Mouse (Mus musculus): ENCODE results near the gene Gjd3. TPM values are rescaled to one million over a fixed set of nuclear protein-coding genes. Genes with fewer than 3 reads are reported as not detected.

Gjd3 gene
- polyA plus RNA-seq, 1 experiment, result 0.05 TPM

DNA sequence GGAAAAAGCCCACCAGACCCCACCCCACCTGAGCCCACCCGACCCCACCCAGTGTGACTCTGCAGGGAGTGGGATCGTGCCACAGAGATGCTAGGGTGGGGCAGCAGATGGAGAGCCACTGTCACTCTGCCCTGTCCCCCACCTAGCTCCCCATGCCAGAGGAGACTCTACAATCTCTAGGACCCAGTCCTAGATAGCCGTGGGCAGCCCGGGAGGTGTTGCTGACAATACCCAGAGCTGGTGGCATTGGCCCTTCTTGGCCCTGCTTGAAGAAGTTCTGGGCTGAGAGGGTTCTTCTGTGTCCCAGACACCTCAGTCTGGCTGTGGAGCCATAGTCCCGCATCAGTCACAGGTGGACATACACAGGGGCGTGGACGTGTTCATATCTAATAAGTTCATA, 2.7 kb upstream of the Gjd3 start:
- Histone ChIP-seq H3K79me2 (ENCODE audit: control insufficient read depth, insufficient read depth) (no peaks in the 10 kb centered on the region), H3K27me3 (ENCODE audit: control insufficient read depth, insufficient read depth, insufficient read length) (peaks cover 20% of the 10 kb centered on the region), H3ac (ENCODE audit: control insufficient read depth, insufficient read length) (no peak overlapping the region), H3K36me3 (ENCODE audit: control insufficient read depth, insufficient read depth) (no peaks in the 10 kb centered on the region), H3K4me3 (no peak overlapping the region), H3K4me2 (ENCODE audit: low read depth) (no peak overlapping the region)
- TF ChIP-seq E2F4 (IDR thresholded peaks at IDR 0.05; ENCODE audit: insufficient read depth) (no peak), SRF (IDR thresholded peaks at IDR 0.05; ENCODE audit: control insufficient read depth, insufficient read length, low read depth) (no peak), MYOG (IDR thresholded peaks at IDR 0.05; ENCODE audit: control insufficient read depth in 1 of 3, insufficient read depth in 1 of 3, insufficient read length in 2 of 3, low read depth in 2 of 3) (no peak), POLR2AphosphoS2 (IDR thresholded peaks at IDR 0.05; ENCODE audit: insufficient read length, low read depth) (no peak), POLR2A (IDR thresholded peaks at IDR 0.05; ENCODE audit: insufficient read length, low read depth) (no peak), USF1 (IDR thresholded peaks at IDR 0.05; ENCODE audit: low read depth) (no peak), MYOD1 (IDR thresholded peaks at IDR 0.05; ENCODE audit: control insufficient read depth in 1 of 3, insufficient read length in 2 of 3, low read depth in 2 of 3) (no peak), CEBPB (IDR thresholded peaks at IDR 0.05; ENCODE audit: insufficient read depth, poor library complexity, severe bottlenecking) (no peak), MAX (IDR thresholded peaks at IDR 0.05; ENCODE audit: low read depth) (no peak), REST (IDR thresholded peaks at IDR 0.05; ENCODE audit: insufficient read depth, insufficient read length) (no peak), TCF12 (IDR thresholded peaks at IDR 0.05; ENCODE audit: insufficient read depth, poor library complexity, severe bottlenecking) (no peak), TCF3 (IDR thresholded peaks at IDR 0.05; ENCODE audit: insufficient read length, low read depth) (no peak)

- Histone ChIP-seq H3K4me2 (ENCODE audit: low read depth) (no peak overlapping the region), H3K36me3 (ENCODE audit: control insufficient read depth, insufficient read depth) (no peaks in the 10 kb centered on the region), H3ac (ENCODE audit: control insufficient read depth, insufficient read length) (no peak overlapping the region), H3K79me2 (ENCODE audit: control insufficient read depth, insufficient read depth) (no peaks in the 10 kb centered on the region), H3K4me3 (no peak overlapping the region), H3K27me3 (ENCODE audit: control insufficient read depth, insufficient read depth, insufficient read length) (peaks cover 20% of the 10 kb centered on the region)
- TF ChIP-seq POLR2AphosphoS2 (IDR thresholded peaks at IDR 0.05; ENCODE audit: insufficient read length, low read depth) (no peak), MAX (IDR thresholded peaks at IDR 0.05; ENCODE audit: low read depth) (no peak)
Observed at GRCm38 (mm10) chr11:98983551-98983950, 735 bp upstream of the Gjd3 start.

DNA sequence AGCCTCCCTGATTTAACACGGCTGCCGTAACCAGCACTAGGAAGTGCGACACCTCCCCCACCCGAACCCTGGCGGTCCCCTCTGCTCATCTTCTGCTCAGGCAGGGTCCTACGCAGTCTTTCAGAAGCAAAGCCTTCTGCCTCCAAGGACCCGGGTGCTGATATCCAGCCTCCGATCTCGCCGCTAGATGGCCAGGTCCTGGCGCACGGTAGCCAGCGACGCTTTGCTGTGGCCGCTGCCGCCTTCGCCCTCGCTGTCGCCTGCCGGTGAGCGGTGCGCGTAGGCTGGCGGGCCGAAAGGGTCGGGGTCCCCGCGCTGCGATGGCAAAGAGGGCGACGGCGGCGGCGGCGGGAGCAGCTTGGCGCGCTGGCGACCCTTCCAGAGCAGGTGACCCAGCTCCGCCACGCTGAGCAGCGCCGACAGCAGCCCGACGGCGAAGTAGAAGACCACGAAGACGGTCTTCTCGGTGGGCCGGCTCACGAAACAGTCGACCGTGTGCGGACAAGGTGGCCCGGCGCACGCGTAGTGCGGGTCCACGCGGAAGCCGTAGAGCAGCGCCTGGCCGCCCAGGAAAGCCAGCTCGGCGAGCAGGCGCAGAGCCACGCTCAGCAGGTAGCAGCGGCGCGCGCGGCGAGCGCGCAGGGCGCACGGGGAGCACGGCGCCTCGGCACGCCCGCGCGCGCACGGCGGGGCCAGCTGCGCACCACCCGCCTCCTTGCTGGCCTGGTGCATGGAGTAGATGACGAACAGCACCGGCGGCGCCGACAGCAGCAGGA, 631 bp downstream of the Gjd3 start:
- H3K27me3 ChIP-seq (ENCODE audit: control insufficient read depth, insufficient read depth, insufficient read length), result peaks cover 20% of the 10 kb centered on the region
- H3K36me3 ChIP-seq (ENCODE audit: control insufficient read depth, insufficient read depth), result no peaks in the 10 kb centered on the region
- H3K4me2 ChIP-seq (ENCODE audit: low read depth), result peak overlapping the region; percentile 78
- H3K79me2 ChIP-seq (ENCODE audit: control insufficient read depth, insufficient read depth), result no peaks in the 10 kb centered on the region
- TF ChIP-seq MYOD1 (IDR thresholded peaks at IDR 0.05; ENCODE audit: control insufficient read depth in 1 of 3, insufficient read length in 2 of 3, low read depth in 2 of 3) (peak in 1 of 3 experiments; percentile 53), SRF (IDR thresholded peaks at IDR 0.05; ENCODE audit: control insufficient read depth, insufficient read length, low read depth) (no peak), MYOG (IDR thresholded peaks at IDR 0.05; ENCODE audit: control insufficient read depth in 1 of 3, insufficient read depth in 1 of 3, insufficient read length in 2 of 3, low read depth in 2 of 3) (peak in 2 of 3 experiments; percentile 10 to 38)
- H3K4me3 ChIP-seq, result no peak overlapping the region
- H3ac ChIP-seq (ENCODE audit: control insufficient read depth, insufficient read length), result peak overlapping the region; percentile 4

DNA sequence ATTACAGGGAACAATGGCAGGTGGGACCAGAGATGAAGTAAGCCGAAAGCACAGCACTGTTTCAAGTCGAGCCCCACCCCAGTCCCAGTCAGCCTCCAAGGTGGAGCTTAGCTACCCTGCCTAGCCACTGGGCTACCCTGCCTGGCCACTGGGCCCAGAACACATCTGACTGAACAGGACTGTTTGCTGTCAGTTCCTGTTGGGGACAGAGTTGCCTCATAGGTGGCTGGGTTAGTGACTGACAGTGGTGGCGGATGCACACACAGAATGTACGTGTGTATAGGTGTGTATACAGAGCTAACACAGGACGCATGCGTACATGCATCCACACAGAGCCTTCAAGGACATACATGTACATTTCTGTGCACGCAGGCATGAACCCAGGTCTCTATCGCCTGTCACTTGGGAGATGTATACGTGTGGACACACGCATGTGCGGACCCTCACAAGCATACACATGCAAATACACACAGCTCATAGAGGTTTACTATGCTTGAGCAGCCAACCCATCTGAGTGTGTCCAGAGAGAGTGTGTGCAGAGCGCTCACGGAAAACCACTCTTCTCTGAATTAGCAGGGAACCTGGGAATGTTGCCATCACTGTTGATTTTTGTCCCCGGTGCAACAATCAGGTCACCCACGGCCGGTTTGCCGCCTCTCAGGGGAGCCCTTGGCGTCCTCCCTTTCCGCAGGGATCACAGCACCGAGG, 1.4 kb downstream of the Gjd3 start:
- Histone ChIP-seq H3K79me2 (ENCODE audit: control insufficient read depth, insufficient read depth) (no peaks in the 10 kb centered on the region), H3K36me3 (ENCODE audit: control insufficient read depth, insufficient read depth) (no peaks in the 10 kb centered on the region), H3K4me3 (no peak overlapping the region), H3K4me2 (ENCODE audit: low read depth) (peak overlapping the region; percentile 78), H3K27me3 (ENCODE audit: control insufficient read depth, insufficient read depth, insufficient read length) (peaks cover 20% of the 10 kb centered on the region), H3ac (ENCODE audit: control insufficient read depth, insufficient read length) (no peak overlapping the region)
- TF ChIP-seq USF1 (IDR thresholded peaks at IDR 0.05; ENCODE audit: low read depth), result no peak
- TF ChIP-seq POLR2A (IDR thresholded peaks at IDR 0.05; ENCODE audit: insufficient read length, low read depth), result no peak
- no peak for TF ChIP-seq MAX (IDR thresholded peaks at IDR 0.05; ENCODE audit: low read depth)
- TF ChIP-seq MYOD1 (IDR thresholded peaks at IDR 0.05; ENCODE audit: control insufficient read depth in 1 of 3, insufficient read length in 2 of 3, low read depth in 2 of 3), result no peak
- TF ChIP-seq TCF12 (IDR thresholded peaks at IDR 0.05; ENCODE audit: insufficient read depth, poor library complexity, severe bottlenecking), result no peak
- TF ChIP-seq SRF (IDR thresholded peaks at IDR 0.05; ENCODE audit: control insufficient read depth, insufficient read length, low read depth), result no peak
- no peak for TF ChIP-seq MYOG (IDR thresholded peaks at IDR 0.05; ENCODE audit: control insufficient read depth in 1 of 3, insufficient read depth in 1 of 3, insufficient read length in 2 of 3, low read depth in 2 of 3)
- no peak for TF ChIP-seq POLR2AphosphoS2 (IDR thresholded peaks at IDR 0.05; ENCODE audit: insufficient read length, low read depth)
- TF ChIP-seq REST (IDR thresholded peaks at IDR 0.05; ENCODE audit: insufficient read depth, insufficient read length), result no peak
- TF ChIP-seq CEBPB (IDR thresholded peaks at IDR 0.05; ENCODE audit: insufficient read depth, poor library complexity, severe bottlenecking), result no peak

DNA sequence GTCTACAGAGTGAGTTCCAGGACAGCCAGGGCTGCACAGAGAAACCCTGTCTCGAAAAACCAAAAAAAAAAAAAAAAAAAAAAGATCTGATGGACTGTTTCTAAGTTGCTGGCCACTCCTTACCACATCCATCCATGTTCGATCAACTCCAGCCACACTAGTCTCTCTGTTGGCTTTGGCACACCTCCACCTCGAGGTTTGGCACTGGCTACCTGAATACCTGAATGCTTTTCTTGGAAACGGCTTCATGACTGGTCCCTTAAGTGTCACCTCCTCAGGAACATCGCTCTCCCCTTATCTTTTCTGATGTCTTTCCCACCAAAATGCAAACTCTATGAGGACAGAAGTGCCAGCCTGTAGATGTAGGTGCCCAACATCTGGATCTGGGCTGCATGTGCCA, 3.5 kb downstream of the Gjd3 start:
- no peak overlapping the region for H3K4me3 ChIP-seq
- peaks cover 20% of the 10 kb centered on the region for H3K27me3 ChIP-seq (ENCODE audit: control insufficient read depth, insufficient read depth, insufficient read length)
- no peak for TF ChIP-seq TCF3 (IDR thresholded peaks at IDR 0.05; ENCODE audit: insufficient read length, low read depth)
- TF ChIP-seq MYOD1 (IDR thresholded peaks at IDR 0.05; ENCODE audit: control insufficient read depth in 1 of 3, insufficient read length in 2 of 3, low read depth in 2 of 3), result no peak
- TF ChIP-seq E2F4 (IDR thresholded peaks at IDR 0.05; ENCODE audit: insufficient read depth), result no peak
- TF ChIP-seq CEBPB (IDR thresholded peaks at IDR 0.05; ENCODE audit: insufficient read depth, poor library complexity, severe bottlenecking), result no peak
- no peak for TF ChIP-seq MYOG (IDR thresholded peaks at IDR 0.05; ENCODE audit: control insufficient read depth in 1 of 3, insufficient read depth in 1 of 3, insufficient read length in 2 of 3, low read depth in 2 of 3)
- no peak for TF ChIP-seq REST (IDR thresholded peaks at IDR 0.05; ENCODE audit: insufficient read depth, insufficient read length)
- no peak for TF ChIP-seq MAX (IDR thresholded peaks at IDR 0.05; ENCODE audit: low read depth)
- no peak for TF ChIP-seq SRF (IDR thresholded peaks at IDR 0.05; ENCODE audit: control insufficient read depth, insufficient read length, low read depth)
- TF ChIP-seq USF1 (IDR thresholded peaks at IDR 0.05; ENCODE audit: low read depth), result no peak
- no peak for TF ChIP-seq TCF12 (IDR thresholded peaks at IDR 0.05; ENCODE audit: insufficient read depth, poor library complexity, severe bottlenecking)
- no peak for TF ChIP-seq POLR2AphosphoS2 (IDR thresholded peaks at IDR 0.05; ENCODE audit: insufficient read length, low read depth)
- no peak for TF ChIP-seq POLR2A (IDR thresholded peaks at IDR 0.05; ENCODE audit: insufficient read length, low read depth)
- peaks cover 4% of the 10 kb centered on the region for H3K36me3 ChIP-seq (ENCODE audit: control insufficient read depth, insufficient read depth)
- H3ac ChIP-seq (ENCODE audit: control insufficient read depth, insufficient read length), result no peak overlapping the region
- no peak overlapping the region for H3K4me2 ChIP-seq (ENCODE audit: low read depth)
- no peaks in the 10 kb centered on the region for H3K79me2 ChIP-seq (ENCODE audit: control insufficient read depth, insufficient read depth)

Data from myocyte (in vitro differentiated cells).